In genomic region chr12:118583829-118584628, GRCm38 (mm10) we compare ENCODE assay signal across 10 mouse cellular contexts.
A peak's percentile ranks its signal among the peaks of the same experiment; 100 is the strongest.
DNase-seq lines count a peak whose midpoint lies in the region; ATAC-seq and TF ChIP-seq lines count a peak whose summit lies in the region.
"Had no signal": no experiment of that assay in that cellular context is flagged by ENCODE, and none has a peak within 500 bp of the region (broad histone marks: within the 10 kb centered on the region; RNA-seq: fewer than 3 reads in every experiment).

No protein-coding gene starts in this region.

- 0 out of 2 replicates have a peak overlapping the region, but pooled peaks have one; percentile 17 for H3K4me3 ChIP-seq in layer of hippocampus, adult 2 months
- H3K4me3 ChIP-seq in forebrain, embryonic 15.5 days = no peak overlapping the region
- H3K4me3 ChIP-seq: liver, embryonic 15.5 days had no signal

- no peak for DNase-seq in layer of hippocampus, adult 2 months (ENCODE audit: low spot score in 2 of 2)
- no peak for DNase-seq in layer of hippocampus, postnatal 14 days (ENCODE audit: low spot score in 2 of 2)
- peak; percentile 17 for DNase-seq in right cerebral cortex, postnatal 4 days
- no peak for DNase-seq in right cerebral cortex, postnatal 25 days
- DNase-seq in gastrocnemius, postnatal 10 days = no peak
- no peak for DNase-seq in embryo, embryonic 11 days
- DNase-seq: kidney, postnatal 14 days had no signal

- no peak overlapping the region; the same call in 1 of the 2 replicates for H3K4me2 ChIP-seq in forebrain, embryonic 15.5 days (replicated peaks)
- H3K4me2 ChIP-seq: liver, embryonic 15.5 days had no signal

- TF ChIP-seq CTCF in layer of hippocampus, adult 2 months (conservative IDR thresholded peaks at IDR 0.05) = no peak

- 52% methylated on average over 12 of the region's 12 CpGs for WGBS in forebrain, embryonic 15.5 days

- no peaks in the 10 kb centered on the region for H3K36me3 ChIP-seq in forebrain, embryonic 15.5 days
- H3K36me3 ChIP-seq: G1E; liver, embryonic 15.5 days had no signal

- no peaks in the 10 kb centered on the region for H3K9me3 ChIP-seq in forebrain, embryonic 15.5 days
- H3K9me3 ChIP-seq: G1E; liver, embryonic 15.5 days had no signal

- no peak overlapping the region for H3K9ac ChIP-seq in forebrain, embryonic 15.5 days (replicated peaks)
- H3K9ac ChIP-seq: liver, embryonic 15.5 days had no signal

- H3K27me3 ChIP-seq in forebrain, embryonic 15.5 days = no peaks in the 10 kb centered on the region
- H3K27me3 ChIP-seq: liver, embryonic 15.5 days had no signal

- peak; percentile 85 for ATAC-seq in forebrain, embryonic 15.5 days (replicated peaks)

- peaks cover 19% of the 10 kb centered on the region for H3K4me1 ChIP-seq in forebrain, embryonic 15.5 days
- H3K4me1 ChIP-seq: liver, embryonic 15.5 days had no signal

- H3K27ac ChIP-seq in layer of hippocampus, adult 2 months = no peak overlapping the region
- H3K27ac ChIP-seq in forebrain, embryonic 15.5 days (replicated peaks) = peak overlapping the region; percentile 31; the same call in 1 of the 2 replicates
- H3K27ac ChIP-seq: liver, embryonic 15.5 days had no signal
